Mouse (Mus musculus) liver, postnatal 0 days (tissue): ENCODE measurements at regions not wholly inside any gene's neighbourhood (a gene's known extent, or its start where the extent isn't known, plus 50 kb on each side); places are given as distances from the start of the nearest gene placed in this dataset.
A peak's percentile ranks its signal among the peaks of the same experiment; 100 is the strongest.

Source experiments
- ATAC-seq: fragments of 200-750 bp; cut with Nextera tagmentation; 2 replicates; pipeline ENCODE4 v1.8.0; 2017; ENCODE audit warnings: mild to moderate bottlenecking, moderate library complexity
- DNase-seq: peaks from one replicate; pipeline ENCODE4 v3.0.0-alpha.2; 2016
- H3K27ac ChIP-seq: fragments of 300-500 bp; sonication (generic); 2 replicates; pipeline ENCODE4 v1.5.1; 2014; ENCODE audit warnings: antibody characterized with exemption, moderate library complexity, mild to moderate bottlenecking, low read depth
- H3K27me3 ChIP-seq: fragments of 300-500 bp; sonication (generic); 2 replicates; pipeline ENCODE4 v1.6.1; 2014; ENCODE audit warnings: low read length, control low read depth, mixed read lengths; ENCODE audit not compliant: insufficient read depth
- H3K36me3 ChIP-seq: fragments of 300-500 bp; sonication (generic); replicated peaks from 2 replicates; pipeline ENCODE4 v1.6.1; 2014; ENCODE audit warnings: mild to moderate bottlenecking, control low read depth, low read length, moderate library complexity, mixed read lengths; ENCODE audit not compliant: insufficient read depth
- H3K4me1 ChIP-seq: fragments of 300-500 bp; sonication (generic); 2 replicates; pipeline ENCODE4 v1.6.1; 2014; ENCODE audit warnings: antibody characterized with exemption, mild to moderate bottlenecking, control low read depth; ENCODE audit not compliant: insufficient read depth
- H3K4me2 ChIP-seq: fragments of 300-500 bp; sonication (generic); 2 replicates; pipeline ENCODE4 v1.6.1; 2014; ENCODE audit warnings: low read depth, mild to moderate bottlenecking, low read length, moderate library complexity, mixed read lengths
- H3K4me3 ChIP-seq: fragments of 300-500 bp; sonication (generic); 2 replicates; pipeline ENCODE4 v1.5.1; 2014; ENCODE audit warnings: low read depth, low read length
- H3K9ac ChIP-seq: fragments of 300-500 bp; sonication (generic); replicated peaks from 2 replicates; pipeline ENCODE4 v1.6.1; 2014; ENCODE audit warnings: mild to moderate bottlenecking, moderate library complexity
- H3K9me3 ChIP-seq: fragments of 300-500 bp; sonication (generic); 2 replicates; pipeline ENCODE4 v1.6.1; 2016; ENCODE audit warnings: mild to moderate bottlenecking, control low read depth, low read length, mixed read lengths
- CTCF ChIP-seq: sonication (generic); IDR thresholded peaks from 2 replicates; pipeline ENCODE4 v1.5.1; 2016; ENCODE audit warnings: antibody characterized with exemption, low read depth
- EP300 ChIP-seq: IDR thresholded peaks from 2 replicates; pipeline ENCODE4 v1.6.1; 2016; ENCODE audit warnings: antibody characterized with exemption, low read depth, mild to moderate bottlenecking

GRCm38 (mm10) chr19:26834564-26834963 lies 51.1 kb upstream of the Gm815 start:
- H3K36me3 ChIP-seq: no peaks in the 10 kb centered on the region
- no peak overlapping the region for H3K4me3 ChIP-seq
- no peak for DNase-seq
- TF ChIP-seq EP300: no peak
- peak; percentile 53 for TF ChIP-seq CTCF
- no peaks in the 10 kb centered on the region; the same call in 1 of the 2 replicates for H3K9me3 ChIP-seq
- H3K4me2 ChIP-seq: no peak overlapping the region
- ATAC-seq: no peak
- no peaks in the 10 kb centered on the region for H3K4me1 ChIP-seq
- no peaks in the 10 kb centered on the region for H3K27me3 ChIP-seq
- H3K9ac ChIP-seq: no peak overlapping the region
- no peak overlapping the region for H3K27ac ChIP-seq
